Mouse (Mus musculus): Measurements from ENCODE around the gene Fam53b.

GRCm38 (mm10) chr7:132666516-132666915 lies 147.2 kb downstream of the Fam53b start:
- no peak for TF ChIP-seq POLR2A (IDR thresholded peaks at IDR 0.05; ENCODE audit: borderline replicate concordance, extremely low read depth, insufficient read depth, insufficient read length, poor library complexity, severe bottlenecking)
- TF ChIP-seq CTCF (IDR thresholded peaks at IDR 0.05; ENCODE audit: borderline replicate concordance, extremely low read depth, insufficient read depth, insufficient read length): no peak

Data from brain, embryonic 14.5 days (tissue).